Mouse (Mus musculus): ENCODE data around the gene Plppr2.

Plppr2 gene

GRCm38 (mm10) chr9:21948790-21949189 is 12.0 kb downstream of the Plppr2 start:
- ChIA-PET POLR2A (interaction anchor here in 3 of 4 experiments (0.6 to 1.9 kb wide), 5 partner anchors 11 to 116 kb away, joined by 3 to 7 read pairs (median 4); no protein-coding TSS in a partner anchor), CTCF (interaction anchor here in 1 of 4 experiments (0.6 to 0.7 kb wide), 2 partner anchors 159 to 248 kb away, joined by 3 to 5 read pairs; no protein-coding TSS in a partner anchor)

DNA sequence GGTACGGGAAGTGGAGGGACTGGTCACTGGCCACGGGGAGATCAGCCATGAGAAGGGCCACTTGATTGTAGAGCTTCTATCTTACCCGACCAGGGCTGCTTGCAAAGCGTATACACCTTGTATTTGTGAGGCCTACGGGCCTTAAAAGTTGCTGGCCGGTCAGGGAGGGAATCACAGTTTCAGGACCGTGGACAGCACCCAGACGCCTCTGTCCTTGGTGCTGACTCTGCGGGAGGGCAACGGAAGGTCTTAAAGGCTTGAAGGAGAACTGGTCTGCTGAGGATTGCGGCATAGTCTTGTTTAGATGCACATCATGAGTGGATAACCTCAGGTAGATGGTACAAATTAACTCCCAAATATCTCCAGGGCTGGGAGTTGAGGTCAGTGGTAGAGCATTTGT is 13.5 kb downstream of the Plppr2 start:
- CTCF ChIA-PET, result interaction anchor here in 1 of 4 experiments (1.0 kb wide), 1 partner anchor 317 kb away, joined by 3 read pairs; no protein-coding TSS in a partner anchor
- POLR2A ChIA-PET, result no interaction called here

DNA sequence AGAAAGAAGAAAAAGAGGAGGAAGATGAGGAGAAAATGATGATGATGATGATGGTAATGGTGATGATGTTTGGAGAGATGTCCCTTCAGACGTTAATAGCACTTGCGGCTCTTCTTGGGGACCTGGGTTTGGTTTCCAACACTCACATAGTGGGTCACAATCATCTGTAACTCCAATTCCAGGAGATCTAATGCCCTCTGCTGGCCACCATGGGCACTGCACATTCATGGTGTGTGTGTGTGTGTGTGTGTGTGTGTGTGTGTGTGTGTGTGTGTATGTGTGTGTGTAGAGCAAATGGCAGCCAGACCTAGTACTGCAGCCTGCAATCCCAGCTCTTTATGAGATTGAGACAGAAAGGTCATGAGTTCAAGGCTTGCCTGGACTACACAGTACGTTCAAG is 15.1 kb downstream of the Plppr2 start:
- ChIA-PET CTCF (interaction anchor here in 3 of 4 experiments (0.5 to 0.6 kb wide), 4 partner anchors 177 to 382 kb away, joined by 3 to 6 read pairs (median 4); no protein-coding TSS in a partner anchor), POLR2A (interaction anchor here in 1 of 4 experiments (1.5 kb wide), 1 partner anchor 228 kb away, joined by 4 read pairs; no protein-coding TSS in a partner anchor)

- ChIA-PET POLR2A (interaction anchor here in 2 of 4 experiments (0.6 to 1.5 kb wide), 5 partner anchors 10 to 229 kb away, joined by 3 to 4 read pairs (median 3); partner anchors contain the start of gene Epor (in 1 of the 2)), CTCF (interaction anchor here in 2 of 4 experiments (0.8 to 1.1 kb wide), 2 partner anchors 79 to 83 kb away, joined by 3 read pairs; no protein-coding TSS in a partner anchor)
Measured at GRCm38 (mm10) chr9:21953600-21953999, 16.8 kb downstream of the Plppr2 start.

DNA sequence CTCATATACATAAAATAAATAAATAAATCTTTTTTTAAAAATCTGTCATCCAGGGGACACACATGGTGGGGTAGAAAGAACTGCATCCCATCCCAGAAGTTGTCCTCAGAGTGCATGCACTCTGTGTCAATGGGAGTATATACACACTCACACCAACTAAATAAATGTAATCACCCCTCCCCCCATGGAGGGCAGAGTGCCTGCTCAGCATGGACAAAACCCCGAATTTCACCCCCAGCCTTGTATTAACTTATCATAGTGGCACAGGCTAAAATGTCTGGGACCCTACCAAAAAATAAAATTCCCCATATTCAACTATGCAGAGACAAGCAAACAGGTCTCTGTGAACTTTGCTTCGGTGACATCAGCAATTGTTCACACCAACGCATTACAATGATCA is 17.8 kb downstream of the Plppr2 start:
- POLR2A ChIA-PET, result interaction anchor here in 2 of 4 experiments (0.7 to 1.6 kb wide), 6 partner anchors 24 to 353 kb away, joined by 3 to 7 read pairs (median 4); partner anchors contain the start of gene Ldlr (in 1 of the 2)
- CTCF ChIA-PET, result interaction anchor here in 1 of 4 experiments (1.1 kb wide), 1 partner anchor 163 kb away, joined by 3 read pairs; no protein-coding TSS in a partner anchor

DNA sequence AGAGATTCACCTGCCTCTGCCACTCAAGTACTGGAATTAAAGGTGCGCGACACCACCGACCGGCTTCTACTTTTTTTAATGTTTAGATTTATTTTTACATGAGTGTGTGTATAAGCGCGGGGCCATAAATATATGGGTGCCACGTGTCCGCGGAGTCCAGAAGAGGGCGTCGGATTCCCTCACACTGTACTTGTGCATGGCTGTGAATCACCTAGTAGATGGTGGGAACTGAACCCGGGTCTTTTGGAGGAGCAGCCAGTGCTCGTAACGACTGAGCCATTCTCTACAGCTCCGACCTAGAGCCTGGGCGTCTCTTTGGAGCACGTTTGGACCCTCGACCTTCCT is 18.4 kb downstream of the Plppr2 start:
- ChIA-PET POLR2A (interaction anchor here in 3 of 4 experiments (0.6 to 1.6 kb wide), 14 partner anchors 21 to 574 kb away, joined by 3 to 10 read pairs (median 3); partner anchors contain the start of genes Ccdc159 (in 2 of the 3), Tmem205 (in 2 of the 3) and Ldlr (in 1 of the 3)), CTCF (interaction anchor here in 3 of 4 experiments (0.6 to 1.1 kb wide), 7 partner anchors 11 to 201 kb away, joined by 3 to 4 read pairs (median 3); partner anchors contain the start of gene Rab3d (in 1 of the 3))

- ChIA-PET CTCF (interaction anchor here in 3 of 4 experiments (0.6 to 1.1 kb wide), 7 partner anchors 11 to 200 kb away, joined by 3 to 4 read pairs (median 3); partner anchors contain the start of gene Rab3d (in 1 of the 3)), POLR2A (interaction anchor here in 3 of 4 experiments (0.5 to 1.6 kb wide), 16 partner anchors 20 to 574 kb away, joined by 3 to 10 read pairs (median 4); partner anchors contain the start of genes Ccdc159 (in 2 of the 3), Tmem205 (in 2 of the 3) and Ldlr (in 1 of the 3))
Measured at GRCm38 (mm10) chr9:21955570-21956281, 18.9 kb downstream of the Plppr2 start, which contains the start of gene Swsap1. Gene Swsap1 (plus strand): TSS chr9:21955755.

DNA sequence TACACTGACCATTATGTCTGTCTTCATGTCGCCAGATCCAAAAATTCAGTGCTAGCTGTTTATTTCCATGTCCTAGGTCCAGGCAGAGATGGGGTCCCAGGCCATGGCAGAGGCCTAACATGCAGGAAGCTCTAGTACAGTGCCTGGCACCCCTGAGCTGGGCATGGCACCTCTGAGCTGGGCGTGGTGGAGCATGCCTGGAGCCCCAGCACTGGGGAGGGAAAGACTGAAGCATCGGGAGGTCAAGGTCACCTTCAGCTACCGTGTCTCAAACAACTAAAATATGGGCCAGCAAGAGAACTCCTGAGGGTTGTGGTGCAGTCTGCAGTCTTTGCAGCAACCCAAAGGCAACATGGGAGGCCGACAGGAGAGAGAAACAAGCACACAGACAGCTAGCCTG is 21.5 kb downstream of the Plppr2 start:
- ChIA-PET POLR2A (interaction anchor here in 2 of 4 experiments (0.7 to 1.7 kb wide), 8 partner anchors 12 to 232 kb away, joined by 3 to 6 read pairs (median 4); partner anchors contain the start of genes Ccdc159 (in 1 of the 2) and Tmem205 (in 1 of the 2)), CTCF (interaction anchor here in 2 of 4 experiments (0.5 to 1.3 kb wide), 3 partner anchors 134 to 138 kb away, joined by 3 read pairs; no protein-coding TSS in a partner anchor)

DNA sequence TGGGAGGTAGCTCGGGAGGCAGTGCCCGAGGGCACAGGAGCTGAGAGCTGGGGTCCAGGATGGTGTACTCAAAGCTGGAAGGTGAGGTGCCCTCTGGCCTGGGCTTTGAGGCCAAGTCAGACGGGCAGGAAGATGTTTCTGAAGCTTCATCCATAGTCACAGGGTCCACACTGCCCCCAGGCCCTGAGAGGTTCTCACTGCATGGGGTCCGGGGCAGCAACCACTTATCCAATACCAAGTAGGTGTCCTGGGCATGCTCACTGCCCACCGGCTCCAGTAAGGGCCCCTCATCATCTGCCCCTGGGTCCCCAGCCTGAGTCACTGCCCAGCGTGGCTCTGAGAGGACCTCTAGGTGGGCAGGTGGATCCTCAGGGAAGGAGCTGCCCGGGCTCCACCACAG is 22.4 kb downstream of the Plppr2 start:
- CTCF ChIA-PET, result interaction anchor here in 2 of 4 experiments (0.7 to 1.3 kb wide), 2 partner anchors 137 to 170 kb away, joined by 3 read pairs; no protein-coding TSS in a partner anchor
- POLR2A ChIA-PET, result interaction anchor here in 2 of 4 experiments (0.9 to 1.7 kb wide), 4 partner anchors 12 to 95 kb away, joined by 3 to 6 read pairs (median 3); no protein-coding TSS in a partner anchor

- CTCF ChIA-PET, result interaction anchor here in 2 of 4 experiments (1.0 to 1.4 kb wide), 4 partner anchors 18 to 195 kb away, joined by 3 to 4 read pairs (median 4); partner anchors contain the start of genes Ccdc159 (in 1 of the 2) and Tmem205 (in 1 of the 2)
- POLR2A ChIA-PET, result interaction anchor here in 3 of 4 experiments (0.5 to 2.1 kb wide), 9 partner anchors 11 to 196 kb away, joined by 3 to 9 read pairs (median 6); partner anchors contain the start of genes Ccdc159 (in 1 of the 3), Pigyl (in 1 of the 3) and Tmem205 (in 1 of the 3)
Measured at GRCm38 (mm10) chr9:21960135-21960534, 23.3 kb downstream of the Plppr2 start.

DNA sequence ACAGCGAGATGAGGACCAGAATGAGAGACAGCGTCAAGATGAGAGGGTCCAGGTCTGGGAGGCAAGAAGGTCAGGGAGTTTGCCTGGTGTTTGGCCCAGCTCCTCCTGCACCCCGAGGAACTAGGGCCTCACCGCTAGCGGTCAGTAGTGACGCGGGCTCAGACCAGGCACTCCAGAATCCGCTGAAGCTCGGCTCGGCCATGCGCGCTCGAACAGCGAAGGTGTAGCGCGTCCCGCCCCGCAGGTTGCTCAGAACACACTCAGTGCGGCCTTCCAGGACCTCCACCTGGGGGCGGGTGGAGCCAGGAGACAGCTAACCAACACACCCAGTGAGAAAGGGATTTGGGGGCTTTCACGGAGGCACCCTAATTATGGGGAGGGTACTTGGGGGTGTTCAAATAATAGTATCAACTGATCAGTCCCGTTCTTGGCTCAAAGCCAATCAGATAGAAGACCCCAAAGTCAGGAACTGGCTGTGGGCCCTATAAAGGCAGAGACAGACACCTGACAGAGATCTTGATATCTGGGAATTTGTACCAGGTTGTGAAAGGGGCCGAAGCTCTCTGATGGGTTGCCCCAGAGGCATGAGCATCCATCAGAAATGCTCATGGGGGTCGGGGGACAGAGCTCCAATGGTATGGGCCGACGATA is 23.9 kb downstream of the Plppr2 start:
- ChIA-PET POLR2A (interaction anchor here in 3 of 4 experiments (0.5 to 2.1 kb wide), 13 partner anchors 12 to 450 kb away, joined by 3 to 9 read pairs (median 5); partner anchors contain the start of genes 9530077C05Rik (in 1 of the 3), Ccdc159 (in 1 of the 3), Pigyl (in 1 of the 3) and Tmem205 (in 1 of the 3)), CTCF (interaction anchor here in 2 of 4 experiments (1.0 to 3.9 kb wide), 5 partner anchors 18 to 195 kb away, joined by 3 to 14 read pairs (median 4); partner anchors contain the start of genes Ccdc159 (in 1 of the 2) and Tmem205 (in 1 of the 2))

- ChIA-PET POLR2A (interaction anchor here in 3 of 4 experiments (0.5 to 2.3 kb wide), 18 partner anchors 9 to 449 kb away, joined by 3 to 9 read pairs (median 5); partner anchors contain the start of genes 9530077C05Rik (in 1 of the 3), Ccdc159 (in 1 of the 3), Pigyl (in 1 of the 3) and Tmem205 (in 1 of the 3)), CTCF (interaction anchor here in 2 of 4 experiments (0.9 to 3.9 kb wide), 8 partner anchors 10 to 157 kb away, joined by 3 to 14 read pairs (median 4); partner anchors contain the start of genes Ccdc159 (in 1 of the 2) and Tmem205 (in 1 of the 2))
Measured at GRCm38 (mm10) chr9:21961366-21961980, 24.6 kb downstream of the Plppr2 start.

DNA sequence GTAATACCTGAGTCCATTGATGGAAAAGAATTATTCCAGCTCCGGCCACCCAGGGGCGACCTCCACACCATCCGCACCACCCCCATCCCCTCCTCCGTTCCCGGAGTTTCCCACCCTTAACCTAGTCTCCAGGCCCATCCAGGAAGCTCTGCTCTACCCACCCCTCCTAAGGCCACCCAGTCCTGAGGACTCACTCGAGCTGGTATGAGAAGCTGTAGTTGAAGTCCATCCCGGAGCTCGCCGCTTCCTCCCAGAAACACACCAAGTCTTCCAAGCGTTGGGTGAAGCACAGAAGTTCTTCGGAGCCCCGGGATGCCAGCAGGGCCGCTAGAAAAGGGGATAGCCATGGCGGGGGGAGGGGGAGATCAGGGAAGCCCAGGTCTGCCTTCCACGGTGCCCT is 25.2 kb downstream of the Plppr2 start:
- ChIA-PET POLR2A (interaction anchor here in 2 of 4 experiments (0.5 to 2.3 kb wide), 15 partner anchors 9 to 449 kb away, joined by 3 to 9 read pairs (median 5); partner anchors contain the start of genes 9530077C05Rik (in 1 of the 2), Ccdc159 (in 1 of the 2), Pigyl (in 1 of the 2) and Tmem205 (in 1 of the 2)), CTCF (interaction anchor here (0.5 to 3.9 kb wide), 11 partner anchors 10 to 875 kb away, joined by 3 to 14 read pairs (median 4); no protein-coding TSS in a partner anchor)

DNA sequence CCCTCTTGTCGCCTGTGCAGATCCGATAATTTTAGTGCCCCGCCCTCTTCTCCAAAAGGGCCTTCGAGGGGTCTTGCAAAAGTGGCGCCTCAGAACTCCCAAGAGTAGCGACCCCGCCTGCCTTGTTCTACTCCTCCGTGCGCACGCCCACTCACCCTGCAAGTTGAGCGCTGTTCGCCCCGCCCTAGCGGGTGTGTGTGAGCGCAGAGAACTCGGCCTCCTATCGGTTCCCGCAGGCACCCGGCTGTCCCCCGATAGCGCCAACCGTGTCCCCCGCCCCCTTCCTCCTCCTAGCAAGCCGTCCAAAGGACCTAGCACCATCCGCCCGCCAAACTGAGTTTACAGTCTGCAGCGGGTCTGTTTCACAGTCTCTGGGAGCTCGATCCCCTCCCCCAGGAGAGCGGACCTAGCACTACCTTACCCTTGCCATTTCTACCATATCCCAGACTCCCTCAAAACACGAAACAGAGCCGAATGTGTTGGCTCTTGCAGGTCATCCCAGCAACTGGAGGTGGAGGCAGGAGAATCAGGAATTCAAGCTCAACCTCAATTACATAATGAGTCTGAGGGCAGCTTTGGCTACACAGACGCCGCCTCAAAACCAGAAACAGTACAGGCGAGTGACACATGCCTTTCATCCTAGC is 25.7 kb downstream of the Plppr2 start:
- ChIA-PET CTCF (interaction anchor here (0.5 to 3.9 kb wide), 12 partner anchors 35 to 875 kb away, joined by 3 to 14 read pairs (median 4); partner anchors contain the start of genes Ccdc159 (in 1 of the 4) and Tmem205 (in 1 of the 4)), POLR2A (interaction anchor here (0.5 to 2.3 kb wide), 17 partner anchors 8 to 448 kb away, joined by 3 to 9 read pairs (median 4); partner anchors contain the start of genes 9530077C05Rik (in 1 of the 4), Ccdc159 (in 1 of the 4), Pigyl (in 1 of the 4) and Tmem205 (in 1 of the 4))

DNA sequence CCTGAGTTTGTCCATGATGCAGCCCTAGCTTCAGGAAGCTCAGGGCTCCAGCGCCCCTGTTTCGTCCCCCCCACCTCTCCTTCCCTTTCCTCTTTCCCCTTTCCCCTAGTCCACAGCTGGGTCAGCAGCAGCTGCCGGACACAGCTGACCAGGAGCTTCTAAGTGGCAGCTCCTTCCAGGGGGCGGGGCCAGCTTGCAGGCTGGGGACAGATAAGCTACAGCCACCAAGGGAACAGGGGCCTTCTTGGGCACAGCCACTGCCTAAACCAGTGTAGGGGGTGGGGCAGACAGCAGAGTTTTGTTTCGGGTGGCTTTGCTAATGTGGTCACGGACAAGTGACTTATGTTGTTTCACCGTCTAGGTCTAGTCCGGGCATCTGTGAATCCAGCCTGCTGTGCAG is 26.6 kb downstream of the Plppr2 start, which contains the start of gene Epor:
Gene Epor, minus strand, starts transcription at position 90 of the 400 bp plus-strand sequence.
- POLR2A ChIA-PET, result interaction anchor here in 3 of 4 experiments (0.6 to 2.3 kb wide), 14 partner anchors 9 to 353 kb away, joined by 3 to 7 read pairs (median 3); partner anchors contain the start of genes Ldlr (in 1 of the 3) and Pigyl (in 1 of the 3)
- CTCF ChIA-PET, result interaction anchor here in 3 of 4 experiments (0.6 to 3.9 kb wide), 6 partner anchors 36 to 193 kb away, joined by 3 to 14 read pairs (median 4); partner anchors contain the start of genes Ccdc159 (in 1 of the 3) and Tmem205 (in 1 of the 3)
